Mouse (Mus musculus): Measurements from ENCODE around the gene Nmral1. TPM values are rescaled to one million over a fixed set of nuclear protein-coding genes. Genes with fewer than 3 reads are reported as not detected.

The Nmral1 gene
- polyA plus RNA-seq, 1 experiment from 2014 or later = 124 TPM

DNA sequence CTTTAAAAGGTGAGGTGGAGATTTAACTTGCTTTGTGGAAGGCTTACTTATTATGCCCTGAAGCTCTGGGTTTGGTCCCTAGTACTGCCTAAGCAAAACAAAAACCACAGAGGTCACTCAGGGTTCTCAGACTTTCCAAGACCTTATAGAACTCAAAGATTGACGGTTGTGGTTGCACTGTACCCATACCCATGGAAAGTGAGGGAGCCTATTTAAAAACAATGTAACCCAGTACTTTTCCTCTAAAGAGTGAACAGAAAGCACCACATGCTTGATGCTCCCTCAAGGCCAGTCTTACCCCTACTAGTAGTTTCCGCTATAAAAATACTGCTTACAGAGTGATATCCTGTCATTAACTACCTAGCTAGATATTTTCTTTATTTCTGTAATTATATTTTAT, 17.1 kb upstream of the Nmral1 start:
- H3K9ac ChIP-seq = no peak overlapping the region
- no peaks in the 10 kb centered on the region for H3K36me3 ChIP-seq
- no peak overlapping the region for H3K27ac ChIP-seq
- no peaks in the 10 kb centered on the region for H3K9me3 ChIP-seq
- no peak overlapping the region for H3K4me3 ChIP-seq
- H3K27me3 ChIP-seq = no peaks in the 10 kb centered on the region
- 80% methylated on average over 2 of the region's 2 CpGs for WGBS
- H3K4me1 ChIP-seq = no peaks in the 10 kb centered on the region
- no peak for ATAC-seq (ENCODE audit: insufficient number of reproducible peaks, insufficient read depth, low FRiP score, low TSS enrichment)
- no peak overlapping the region for H3K4me2 ChIP-seq (replicated peaks)

DNA sequence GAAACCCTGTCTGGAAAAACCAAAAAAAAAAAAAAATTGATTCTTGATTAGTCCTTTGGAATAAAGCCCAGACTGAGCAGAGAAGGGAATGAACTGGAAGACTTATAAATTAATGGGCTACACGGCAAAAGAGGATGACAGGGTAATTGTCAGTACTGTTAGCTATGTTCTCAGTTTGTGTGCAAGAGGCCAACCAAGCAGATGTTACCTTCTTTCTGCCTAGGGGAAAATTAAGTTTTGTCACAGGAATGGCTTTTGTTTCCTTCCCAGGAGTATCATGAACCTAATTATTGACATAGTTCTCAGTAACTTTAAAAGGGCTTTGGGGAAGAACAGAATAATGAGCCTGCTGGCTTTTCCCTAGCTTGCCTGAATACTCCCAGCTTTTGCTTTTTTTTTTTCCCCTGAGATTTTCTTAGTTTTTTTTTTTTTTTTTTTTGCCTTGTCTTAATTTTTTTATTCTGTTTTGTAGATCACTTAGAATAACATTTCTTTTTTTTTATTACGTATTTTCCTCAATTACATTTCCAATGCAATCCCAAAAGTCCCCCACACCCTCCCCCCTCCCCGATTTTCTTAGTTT, 11.7 kb upstream of the Nmral1 start:
- H3K4me3 ChIP-seq = no peak overlapping the region
- H3K4me2 ChIP-seq (replicated peaks) = no peak overlapping the region
- H3K9me3 ChIP-seq = no peaks in the 10 kb centered on the region
- WGBS = 81% methylated on average over 3 of the region's 3 CpGs
- no peaks in the 10 kb centered on the region for H3K27me3 ChIP-seq
- H3K4me1 ChIP-seq = peaks cover 12% of the 10 kb centered on the region
- no peak overlapping the region for H3K9ac ChIP-seq
- no peak overlapping the region for H3K27ac ChIP-seq
- no peak for ATAC-seq (ENCODE audit: insufficient number of reproducible peaks, insufficient read depth, low FRiP score, low TSS enrichment)
- H3K36me3 ChIP-seq = no peaks in the 10 kb centered on the region

DNA sequence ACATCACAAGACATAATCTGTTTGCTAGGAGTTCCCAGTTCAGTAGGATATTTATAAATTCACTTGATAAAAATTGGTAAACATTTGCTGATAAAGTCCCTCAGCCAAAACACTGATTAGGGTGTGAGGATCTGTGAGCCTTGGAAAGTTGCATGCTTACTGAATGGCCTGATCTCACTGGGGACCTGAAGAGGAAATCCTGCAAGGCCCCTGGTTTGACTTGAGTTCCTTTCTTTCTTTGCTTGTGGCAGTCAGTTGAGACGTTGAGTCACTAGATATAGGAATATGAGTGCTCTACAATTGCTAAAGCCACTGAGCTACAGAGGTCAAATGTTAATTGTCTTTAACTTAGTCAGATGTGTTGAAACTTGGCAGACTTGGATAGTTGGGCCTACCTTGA, 8.8 kb upstream of the Nmral1 start:
- Histone ChIP-seq H3K9ac (no peak overlapping the region), H3K36me3 (no peaks in the 10 kb centered on the region), H3K27ac (no peak overlapping the region), H3K9me3 (no peaks in the 10 kb centered on the region), H3K4me2 (replicated peaks) (peak overlapping the region; percentile 85; the same call in 1 of the 2 replicates), H3K4me1 (peaks cover 12% of the 10 kb centered on the region), H3K4me3 (no peak overlapping the region), H3K27me3 (no peaks in the 10 kb centered on the region)
- WGBS = 46% methylated on average over 1 of the region's 1 CpGs
- no peak for ATAC-seq (ENCODE audit: insufficient number of reproducible peaks, insufficient read depth, low FRiP score, low TSS enrichment)

DNA sequence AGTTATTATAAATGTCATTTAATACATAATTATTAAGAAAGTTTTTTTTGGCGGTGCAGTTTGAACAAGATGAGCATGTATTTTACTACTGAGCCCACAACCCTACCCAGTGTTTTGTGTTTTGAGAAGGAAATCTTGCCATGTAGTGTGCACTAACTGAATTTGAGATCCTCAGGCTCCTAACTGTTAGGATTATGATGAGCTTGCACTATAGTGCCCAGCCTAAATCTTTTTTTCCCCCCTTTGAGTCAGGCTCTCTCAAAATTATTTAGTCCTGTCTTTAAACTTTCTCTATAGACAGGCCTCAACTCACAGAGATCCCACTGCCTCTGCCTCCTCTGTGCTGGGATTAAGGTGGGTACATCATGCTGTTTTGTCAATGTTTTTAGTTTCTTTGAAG, 8.4 kb upstream of the Nmral1 start:
- Histone ChIP-seq H3K36me3 (no peaks in the 10 kb centered on the region), H3K4me3 (no peak overlapping the region), H3K27me3 (no peaks in the 10 kb centered on the region), H3K9me3 (no peaks in the 10 kb centered on the region), H3K4me2 (replicated peaks) (peak overlapping the region; percentile 85), H3K27ac (no peak overlapping the region), H3K9ac (0 out of 2 replicates have a peak overlapping the region, but pooled peaks have one; percentile 79), H3K4me1 (peaks cover 12% of the 10 kb centered on the region)
- 98% methylated on average over 1 of the region's 1 CpGs for WGBS
- no peak for ATAC-seq (ENCODE audit: insufficient number of reproducible peaks, insufficient read depth, low FRiP score, low TSS enrichment)

DNA sequence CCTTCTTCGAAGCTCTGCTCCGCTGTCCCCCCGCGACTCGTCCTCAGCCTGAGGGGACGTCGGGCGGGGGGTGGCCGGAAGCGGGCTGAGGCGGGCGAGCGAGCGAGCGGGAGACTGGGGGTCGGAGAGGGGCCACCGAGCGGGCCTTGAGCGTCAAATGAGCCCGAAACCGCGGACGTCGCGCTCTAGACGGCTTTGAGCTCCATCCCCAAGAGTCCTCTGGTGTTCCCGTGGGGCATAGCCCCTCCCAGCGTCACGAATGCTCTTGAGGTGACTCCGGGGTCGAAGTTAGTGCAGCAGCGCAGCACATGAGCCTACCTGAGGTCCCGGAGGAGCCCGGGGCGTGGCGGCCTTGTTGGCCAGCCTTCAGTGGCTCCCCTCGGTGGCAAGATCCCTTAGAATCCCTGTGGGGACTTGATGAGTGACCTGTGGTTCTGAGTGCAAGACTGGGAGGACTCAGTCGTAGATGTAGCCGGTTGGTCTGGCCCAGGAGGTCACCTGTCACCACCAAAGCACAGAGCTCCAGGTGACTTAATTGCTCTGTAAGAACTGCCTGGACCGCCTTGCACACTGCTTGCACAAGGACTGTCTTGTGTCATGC, 7.5 kb upstream of the Nmral1 start:
- no peaks in the 10 kb centered on the region for H3K36me3 ChIP-seq
- WGBS = under 1% methylated on average over 40 of the region's 40 CpGs

DNA sequence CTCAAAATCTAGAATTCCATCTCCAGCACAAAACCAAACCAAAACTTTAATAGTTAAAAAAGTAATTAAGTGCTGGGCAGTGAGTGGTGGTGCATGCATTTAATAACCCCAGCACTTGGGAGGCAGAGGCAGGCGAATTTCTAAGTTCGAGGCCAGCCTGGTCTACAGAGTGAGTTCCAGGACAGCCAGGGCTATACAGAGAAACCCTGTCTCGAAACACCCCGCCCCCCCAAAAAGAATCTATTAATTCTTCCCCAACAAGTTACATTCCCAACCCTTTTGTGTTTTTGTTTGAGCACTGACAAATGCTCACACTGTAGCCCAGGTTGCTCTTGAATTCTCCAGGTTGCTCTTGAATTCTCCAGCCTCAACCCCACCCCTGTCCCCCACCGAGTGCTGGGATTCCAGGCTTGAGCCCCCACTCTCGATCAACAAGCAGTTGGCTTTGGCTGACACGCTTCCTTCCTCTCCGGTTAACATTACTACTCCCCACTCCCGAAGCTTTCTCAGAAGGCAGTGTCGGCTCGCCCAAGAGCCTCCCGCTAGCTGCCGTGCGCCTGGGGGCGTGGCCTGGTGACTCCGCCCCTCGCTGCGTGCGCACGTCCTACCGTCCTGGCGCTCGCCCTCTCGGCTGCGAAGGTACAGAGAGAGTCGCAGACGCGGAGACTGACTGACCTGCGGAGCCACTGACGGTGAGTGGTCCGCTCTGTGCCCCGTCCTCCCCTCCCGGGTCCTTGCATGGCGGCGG, 6.8 kb upstream of the Nmral1 start, which contains the start of gene Hmox2:
TSS of gene Hmox2 (plus strand) at position 582 of the 748 bp plus-strand sequence.
- peak within 1 kb of the TSS; percentile 83 for H3K4me3 ChIP-seq
- 6% methylated on average over 35 of the region's 35 CpGs for WGBS
- H3K27me3 ChIP-seq = no peaks in the 10 kb centered on the region
- peak within 1 kb of the TSS; percentile 79 for H3K9ac ChIP-seq
- H3K4me2 ChIP-seq (replicated peaks) = peak within 1 kb of the TSS; percentile 85
- peak within 1 kb of the TSS; percentile 83 for H3K27ac ChIP-seq
- H3K36me3 ChIP-seq = no peaks in the 10 kb centered on the region
- peaks cover 12% of the 10 kb centered on the region for H3K4me1 ChIP-seq
- no peaks in the 10 kb centered on the region for H3K9me3 ChIP-seq
- peak; percentile 94 for ATAC-seq (ENCODE audit: insufficient number of reproducible peaks, insufficient read depth, low FRiP score, low TSS enrichment)

More for the DNA sequence above, 7.5 kb upstream of the Nmral1 start:
- peak; percentile 36; the same call in 1 of the 2 replicates for ATAC-seq (ENCODE audit: insufficient number of reproducible peaks, insufficient read depth, low FRiP score, low TSS enrichment)
- peak overlapping the region; percentile 83 for H3K4me3 ChIP-seq
- H3K27ac ChIP-seq = peak overlapping the region; percentile 83
- no peaks in the 10 kb centered on the region for H3K9me3 ChIP-seq
- H3K4me2 ChIP-seq (replicated peaks) = peak overlapping the region; percentile 85
- H3K27me3 ChIP-seq = no peaks in the 10 kb centered on the region
- H3K4me1 ChIP-seq = peaks cover 12% of the 10 kb centered on the region
- peak overlapping the region; percentile 79 for H3K9ac ChIP-seq

DNA sequence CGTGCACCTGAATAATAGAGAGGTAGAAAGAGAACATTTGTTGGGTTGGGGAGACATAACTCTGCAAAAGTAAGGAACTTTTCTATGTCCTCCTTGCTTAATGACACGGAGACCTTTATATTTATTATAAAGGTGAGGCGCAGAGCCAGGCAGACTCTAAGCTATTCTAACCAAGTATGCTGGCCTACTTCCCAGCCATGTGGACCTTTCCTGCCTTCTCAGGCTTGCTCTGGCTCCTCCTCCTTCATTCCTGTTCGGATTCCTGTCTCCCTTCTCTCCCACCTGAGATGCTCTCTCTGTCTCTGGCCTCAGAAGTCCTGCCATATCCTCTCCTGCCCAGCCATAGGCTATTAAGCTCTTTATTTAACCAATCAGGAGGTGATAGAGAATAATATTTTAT, 6.1 kb upstream of the Nmral1 start:
- Histone ChIP-seq H3K27ac (no peak overlapping the region), H3K4me3 (no peak overlapping the region), H3K36me3 (no peaks in the 10 kb centered on the region), H3K9me3 (no peaks in the 10 kb centered on the region), H3K4me1 (peaks cover 12% of the 10 kb centered on the region), H3K27me3 (no peaks in the 10 kb centered on the region), H3K9ac (no peak overlapping the region), H3K4me2 (replicated peaks) (no peak overlapping the region)
- WGBS = 78% methylated on average over 4 of the region's 4 CpGs
- ATAC-seq (ENCODE audit: insufficient number of reproducible peaks, insufficient read depth, low FRiP score, low TSS enrichment) = no peak

DNA sequence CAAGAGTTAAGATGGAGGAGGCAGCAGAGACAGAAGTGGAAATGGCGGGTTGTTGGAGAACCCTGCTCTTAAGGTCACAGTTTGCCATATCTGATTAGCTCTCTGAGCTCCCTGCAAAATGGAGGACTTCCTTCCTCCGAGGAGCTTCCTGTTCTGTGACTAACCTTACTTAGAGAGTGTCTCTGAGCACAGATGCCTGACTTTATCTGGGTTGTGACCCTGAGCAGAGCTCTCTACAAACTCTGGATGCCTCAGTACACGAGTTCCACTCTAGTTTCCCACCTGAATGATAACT, 3.7 kb upstream of the Nmral1 start:
- no peak overlapping the region for H3K27ac ChIP-seq
- ATAC-seq (ENCODE audit: insufficient number of reproducible peaks, insufficient read depth, low FRiP score, low TSS enrichment) = no peak
- H3K4me1 ChIP-seq = peaks cover 13% of the 10 kb centered on the region
- no peaks in the 10 kb centered on the region for H3K27me3 ChIP-seq
- H3K4me2 ChIP-seq (replicated peaks) = no peak overlapping the region
- H3K4me3 ChIP-seq = no peak overlapping the region
- 69% methylated on average over 3 of the region's 3 CpGs for WGBS
- no peaks in the 10 kb centered on the region for H3K9me3 ChIP-seq
- no peak overlapping the region for H3K9ac ChIP-seq
- H3K36me3 ChIP-seq = no peaks in the 10 kb centered on the region

DNA sequence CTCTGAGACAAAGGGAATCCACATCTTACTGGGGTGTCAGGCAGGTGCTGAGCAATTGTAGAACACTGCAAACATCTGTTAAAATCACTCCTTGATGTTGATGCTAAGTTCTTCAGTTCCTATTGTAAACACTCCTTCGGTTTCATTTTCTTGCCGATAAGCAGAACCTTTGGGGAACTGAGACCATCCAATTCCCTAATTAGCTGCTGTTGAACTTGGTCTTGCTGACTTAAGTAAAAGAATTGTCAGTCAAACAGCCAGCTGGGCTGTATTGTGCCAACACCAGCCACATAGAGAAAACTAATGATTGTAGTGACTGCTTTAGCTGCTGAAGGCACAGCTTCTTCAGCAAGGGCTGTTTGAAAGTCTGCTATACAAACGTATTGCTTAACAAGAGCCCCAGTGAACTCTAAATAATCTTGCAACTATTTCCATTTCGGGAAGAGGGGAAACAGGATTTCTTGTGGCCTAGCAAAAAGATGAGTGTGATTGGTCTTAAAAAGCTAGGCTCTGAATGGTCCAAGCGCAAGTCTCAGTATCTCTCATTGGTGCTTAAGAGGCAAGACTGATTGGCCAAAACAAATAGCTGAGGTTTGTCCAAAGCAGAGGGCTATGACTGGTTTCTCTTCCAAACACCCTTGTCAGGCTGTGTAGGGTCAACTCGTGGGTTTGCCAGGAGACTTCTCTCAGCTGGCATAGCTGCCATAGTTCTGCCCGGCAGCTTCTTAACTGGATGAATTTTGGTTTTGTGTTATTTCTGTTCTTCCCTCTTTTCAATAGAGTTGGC, 3.2 kb upstream of the Nmral1 start:
- no peak overlapping the region for H3K4me2 ChIP-seq (replicated peaks)
- 70% methylated on average over 7 of the region's 7 CpGs for WGBS
- no peaks in the 10 kb centered on the region for H3K27me3 ChIP-seq
- no peak overlapping the region for H3K9ac ChIP-seq
- H3K9me3 ChIP-seq = no peaks in the 10 kb centered on the region
- no peak for ATAC-seq (ENCODE audit: insufficient number of reproducible peaks, insufficient read depth, low FRiP score, low TSS enrichment)
- no peaks in the 10 kb centered on the region for H3K36me3 ChIP-seq
- H3K4me3 ChIP-seq = no peak overlapping the region
- peaks cover 10% of the 10 kb centered on the region for H3K4me1 ChIP-seq
- H3K27ac ChIP-seq = no peak overlapping the region

DNA sequence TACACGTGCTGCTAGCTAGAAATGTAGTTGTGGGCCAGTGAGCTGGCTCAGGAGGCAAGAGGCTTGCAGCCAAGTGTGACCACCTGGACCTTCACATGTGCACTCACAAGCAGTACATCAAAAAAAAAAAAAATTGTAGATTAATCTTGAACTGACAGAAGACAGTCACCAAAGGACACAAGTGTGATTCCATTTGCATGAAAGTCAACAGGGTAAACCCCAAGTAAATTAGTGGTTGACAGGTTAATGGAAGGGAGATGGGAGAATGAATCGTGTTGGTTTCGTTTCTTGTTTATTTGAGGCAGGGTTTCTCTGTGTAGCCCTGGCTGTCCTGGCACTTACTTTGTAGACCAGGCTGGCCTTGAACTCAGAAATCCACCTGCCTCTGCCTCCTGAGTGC, 1.3 kb downstream of the Nmral1 start:
- Histone ChIP-seq H3K36me3 (peaks cover 37% of the 10 kb centered on the region), H3K9ac (peak overlapping the region; percentile 54; the same call in 1 of the 2 replicates), H3K27me3 (no peaks in the 10 kb centered on the region), H3K4me1 (peaks cover 4% of the 10 kb centered on the region; the same call in 1 of the 2 replicates), H3K9me3 (no peaks in the 10 kb centered on the region), H3K4me3 (peak overlapping the region; percentile 49), H3K4me2 (replicated peaks) (peak overlapping the region; percentile 55), H3K27ac (no peak overlapping the region)
- ATAC-seq (ENCODE audit: insufficient number of reproducible peaks, insufficient read depth, low FRiP score, low TSS enrichment) = no peak
- WGBS = 67% methylated on average over 3 of the region's 3 CpGs

DNA sequence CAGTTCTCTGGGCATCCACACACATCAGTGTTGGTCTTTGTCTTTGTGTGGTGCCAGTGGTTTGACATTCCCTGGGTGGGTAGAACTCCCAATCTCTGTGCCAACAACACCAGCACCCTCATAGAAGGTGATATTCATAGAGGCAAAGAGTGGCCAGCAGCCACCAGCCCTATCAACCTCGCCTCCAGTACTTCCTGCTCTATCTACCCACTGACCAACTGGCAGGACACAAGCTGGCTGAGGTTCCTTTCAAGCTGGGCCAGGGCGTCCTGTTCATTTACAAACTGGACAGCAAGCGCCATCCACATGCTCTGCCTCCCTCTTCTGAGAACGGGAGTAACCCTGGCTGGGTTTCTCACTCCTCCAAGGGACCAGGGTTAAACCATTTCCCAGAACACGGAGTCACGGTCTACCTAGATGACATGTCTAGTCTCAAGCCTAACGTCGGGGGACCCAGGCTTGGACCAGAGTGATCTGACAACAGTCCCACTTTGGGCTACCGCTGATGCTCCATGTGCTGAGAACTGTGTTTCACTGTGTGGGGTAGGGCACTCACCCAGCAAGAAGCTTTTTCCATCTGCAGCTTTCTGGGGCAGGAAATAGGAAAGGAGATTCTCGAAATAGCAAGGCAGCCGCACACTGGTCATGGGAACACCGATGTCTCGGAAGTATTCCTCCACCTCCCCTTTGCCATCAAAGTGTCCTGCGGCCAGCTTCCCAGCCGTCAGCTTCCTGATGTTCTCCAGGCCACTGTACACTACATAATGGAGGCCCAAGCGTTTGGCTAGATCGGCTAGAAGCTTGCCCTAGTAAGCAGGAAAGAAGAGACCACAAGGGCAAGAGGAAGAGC, 5.1 kb downstream of the Nmral1 start:
- H3K4me1 ChIP-seq = peaks cover 4% of the 10 kb centered on the region; the same call in 1 of the 2 replicates
- H3K9ac ChIP-seq = no peak overlapping the region
- peaks cover 72% of the 10 kb centered on the region for H3K36me3 ChIP-seq
- no peak overlapping the region for H3K4me3 ChIP-seq
- H3K27ac ChIP-seq = no peak overlapping the region
- no peak for ATAC-seq (ENCODE audit: insufficient number of reproducible peaks, insufficient read depth, low FRiP score, low TSS enrichment)
- WGBS = 93% methylated on average over 17 of the region's 17 CpGs
- H3K9me3 ChIP-seq = no peaks in the 10 kb centered on the region
- no peaks in the 10 kb centered on the region for H3K27me3 ChIP-seq
- no peak overlapping the region for H3K4me2 ChIP-seq (replicated peaks)
